Mouse (Mus musculus) erythroblast, embryonic 14.5 days (primary cell): ENCODE results near the gene Slco4a1.

Source experiments
- GATA1 ChIP-seq: IDR thresholded peaks from 2 replicates; pipeline ENCODE4 v1.6.1; 2012; ENCODE audit warnings: low read length, inconsistent platforms, mixed read lengths
- TAL1 ChIP-seq: IDR thresholded peaks from 3 replicates; pipeline ENCODE4 v1.6.1; 2012; ENCODE audit warnings: low read length, inconsistent platforms, mixed read lengths

DNA sequence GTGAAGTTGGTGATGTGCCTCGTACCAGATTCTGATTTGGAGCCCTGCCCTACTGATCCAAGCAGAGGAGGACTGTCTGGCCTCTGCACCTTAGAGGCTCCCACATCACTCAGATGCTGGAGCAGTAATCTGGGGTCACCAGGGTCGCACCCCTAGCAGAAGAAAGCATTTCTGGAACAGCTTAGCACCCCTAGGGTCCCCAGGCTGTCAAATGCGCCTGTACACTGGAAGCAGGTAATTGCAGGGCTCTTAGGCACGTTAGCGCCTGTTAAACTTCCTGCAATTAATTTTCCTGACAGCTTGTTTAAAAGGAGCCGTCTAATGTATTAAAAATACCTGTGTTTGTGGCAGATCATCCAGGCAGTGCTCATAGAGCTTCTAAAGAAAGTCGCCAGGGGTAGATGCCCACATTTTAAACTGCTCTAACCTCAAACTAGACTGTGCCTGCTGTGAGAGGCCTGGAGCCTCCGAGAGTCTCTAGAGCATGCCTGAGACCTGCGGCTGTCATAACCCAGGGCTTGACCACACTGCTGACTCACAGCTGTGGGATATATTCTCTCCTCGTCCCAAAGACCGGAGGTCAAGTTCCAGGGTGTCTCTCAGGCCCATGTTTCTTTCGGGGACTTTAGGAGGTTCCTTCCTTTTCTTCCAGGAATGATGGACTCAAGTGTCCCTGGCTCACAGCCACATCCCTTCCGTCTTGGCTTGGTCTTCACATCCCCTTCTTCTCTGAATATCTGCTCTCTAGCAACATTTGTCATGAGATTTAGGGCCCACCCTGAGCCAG lies 56.0 kb downstream of the Slco4a1 start:
- no peak for TF ChIP-seq TAL1
- no peak for TF ChIP-seq GATA1
